Mouse (Mus musculus): ENCODE data around the gene Ccdc33.

The Ccdc33 gene

GRCm38 (mm10) chr9:58049861-58050260 lies 68.8 kb downstream of the Ccdc33 start:
- no peak for DNase-seq (ENCODE audit: low read depth in 1 of 2, low spot score in 2 of 2)

- DNase-seq (ENCODE audit: low read depth in 1 of 2, low spot score in 2 of 2): no peak
Observed at GRCm38 (mm10) chr9:58049186-58049585, 69.4 kb downstream of the Ccdc33 start.

GRCm38 (mm10) chr9:58048621-58049020 lies 70.0 kb downstream of the Ccdc33 start:
- no peak for DNase-seq (ENCODE audit: low read depth in 1 of 2, low spot score in 2 of 2)

- DNase-seq (ENCODE audit: low read depth in 1 of 2, low spot score in 2 of 2): no peak
Observed at GRCm38 (mm10) chr9:58047061-58047460, 71.6 kb downstream of the Ccdc33 start.

- DNase-seq (ENCODE audit: low read depth in 1 of 2, low spot score in 2 of 2): no peak
Observed at GRCm38 (mm10) chr9:58045646-58046045, 73.0 kb downstream of the Ccdc33 start.

GRCm38 (mm10) chr9:58044828-58045227 lies 73.8 kb downstream of the Ccdc33 start:
- DNase-seq (ENCODE audit: low read depth in 1 of 2, low spot score in 2 of 2): no peak

- no peak for DNase-seq (ENCODE audit: low read depth in 1 of 2, low spot score in 2 of 2)
Observed at GRCm38 (mm10) chr9:58043496-58044017, 75.1 kb downstream of the Ccdc33 start.

- DNase-seq (ENCODE audit: low read depth in 1 of 2, low spot score in 2 of 2): no peak
Observed at GRCm38 (mm10) chr9:58042391-58042790, 76.2 kb downstream of the Ccdc33 start.

- DNase-seq (ENCODE audit: low read depth in 1 of 2, low spot score in 2 of 2): no peak
Observed at GRCm38 (mm10) chr9:58040977-58041376, 77.6 kb downstream of the Ccdc33 start.

- peak in 1 of 2 experiments; percentile 13 for DNase-seq (ENCODE audit: low read depth in 1 of 2, low spot score in 2 of 2)
Observed at GRCm38 (mm10) chr9:58038500-58039168, 80.0 kb downstream of the Ccdc33 start.

- DNase-seq (ENCODE audit: low read depth in 1 of 2, low spot score in 2 of 2): no peak
Observed at GRCm38 (mm10) chr9:58036961-58037360, 81.7 kb downstream of the Ccdc33 start.

GRCm38 (mm10) chr9:58035951-58036698 lies 82.5 kb downstream of the Ccdc33 start:
- no peak for DNase-seq (ENCODE audit: low read depth in 1 of 2, low spot score in 2 of 2)

GRCm38 (mm10) chr9:58035519-58035918 lies 83.1 kb downstream of the Ccdc33 start:
- DNase-seq (ENCODE audit: low read depth in 1 of 2, low spot score in 2 of 2): no peak

- no peak for DNase-seq (ENCODE audit: low read depth in 1 of 2, low spot score in 2 of 2)
Observed at GRCm38 (mm10) chr9:58031895-58032294, 86.7 kb downstream of the Ccdc33 start.

- no peak for DNase-seq (ENCODE audit: low read depth in 1 of 2, low spot score in 2 of 2)
Observed at GRCm38 (mm10) chr9:58029635-58030034, 89.0 kb downstream of the Ccdc33 start.

- DNase-seq (ENCODE audit: low read depth in 1 of 2, low spot score in 2 of 2): no peak
Observed at GRCm38 (mm10) chr9:58028841-58029240, 89.8 kb downstream of the Ccdc33 start.

- DNase-seq (ENCODE audit: low read depth in 1 of 2, low spot score in 2 of 2): no peak
Observed at GRCm38 (mm10) chr9:58027426-58028180, 91.0 kb downstream of the Ccdc33 start.

- DNase-seq (ENCODE audit: low read depth in 1 of 2, low spot score in 2 of 2): no peak
Observed at GRCm38 (mm10) chr9:58025995-58026394, 92.6 kb downstream of the Ccdc33 start.

- no peak for DNase-seq (ENCODE audit: low read depth in 1 of 2, low spot score in 2 of 2)
Observed at GRCm38 (mm10) chr9:58018385-58018784, 100.2 kb downstream of the Ccdc33 start.

GRCm38 (mm10) chr9:58016962-58017361 lies 101.7 kb downstream of the Ccdc33 start:
- no peak for DNase-seq (ENCODE audit: low read depth in 1 of 2, low spot score in 2 of 2)

- DNase-seq (ENCODE audit: low read depth in 1 of 2, low spot score in 2 of 2): no peak
Observed at GRCm38 (mm10) chr9:58015856-58016255, 102.8 kb downstream of the Ccdc33 start.

All from monocyte, adult 2 months (primary cell).